Mouse (Mus musculus) limb, embryonic 14.5 days (tissue): ENCODE measurements around the gene Drc3. TPM values are rescaled to one million over a fixed set of nuclear protein-coding genes. Genes with fewer than 3 reads are reported as not detected.

ENCODE experiments used
- ATAC-seq: fragments of 200-750 bp; cut with Nextera tagmentation; 2 replicates; pipeline ENCODE4 v1.8.0; 2017; ENCODE audit warnings: low read depth, moderate number of reproducible peaks, moderate TSS enrichment; ENCODE audit not compliant: low FRiP score
- DNase-seq: peaks from one replicate; pipeline ENCODE4 v3.0.0-alpha.2; 2015; ENCODE audit warnings: low spot score
- H3K27ac ChIP-seq: fragments of 300-500 bp; sonication (generic); replicated peaks from 2 replicates; pipeline ENCODE4 v1.5.1; 2014; ENCODE audit warnings: low read depth, mild to moderate bottlenecking, low read length, moderate library complexity, mixed read lengths
- H3K27me3 ChIP-seq: fragments of 300-500 bp; sonication (generic); 2 replicates; pipeline ENCODE4 v1.6.1; 2014; ENCODE audit warnings: low read length, mixed read lengths; ENCODE audit not compliant: control insufficient read depth, insufficient read depth
- H3K36me3 ChIP-seq: fragments of 300-500 bp; sonication (generic); 2 replicates; pipeline ENCODE4 v1.6.1; 2014; ENCODE audit warnings: mild to moderate bottlenecking, low read length, moderate library complexity, mixed read lengths; ENCODE audit not compliant: control insufficient read depth, insufficient read depth
- H3K4me1 ChIP-seq: fragments of 300-500 bp; sonication (generic); 2 replicates; pipeline ENCODE4 v1.6.1; 2014; ENCODE audit warnings: antibody characterized with exemption, low read length, mixed read lengths; ENCODE audit not compliant: control insufficient read depth, insufficient read depth
- H3K4me2 ChIP-seq: fragments of 300-500 bp; sonication (generic); replicated peaks from 2 replicates; pipeline ENCODE4 v1.6.1; 2014; ENCODE audit warnings: low read depth, mild to moderate bottlenecking, low read length, moderate library complexity; ENCODE audit not compliant: severe bottlenecking
- H3K4me3 ChIP-seq: fragments of 300-500 bp; sonication (generic); replicated peaks from 2 replicates; pipeline ENCODE4 v1.5.1; 2014; ENCODE audit warnings: low read length
- H3K9ac ChIP-seq: fragments of 300-500 bp; sonication (generic); 2 replicates; pipeline ENCODE4 v1.6.1; 2014; ENCODE audit warnings: mild to moderate bottlenecking, low read depth, low read length, moderate library complexity; ENCODE audit not compliant: severe bottlenecking
- H3K9me3 ChIP-seq: fragments of 300-500 bp; sonication (generic); 2 replicates; pipeline ENCODE4 v1.6.1; 2016; ENCODE audit warnings: low read length; ENCODE audit not compliant: control insufficient read depth
- POLR2A ChIP-seq: fragments of 200-500 bp; IDR thresholded peaks from 2 replicates; pipeline ENCODE4 v1.8.0; 2012; ENCODE audit warnings: inconsistent platforms, mild to moderate bottlenecking, moderate library complexity, borderline replicate concordance; ENCODE audit not compliant: insufficient read depth, insufficient read length; ENCODE audit errors: extremely low read depth
- WGBS: fragments of 180-500 bp; shearing (Covaris S2); extraction: QIAGEN DNeasy Blood & Tissue Kit; methylation state at CpG from one replicate; pipeline ENCODE4 v1.1.7; 2014; 5-methylcytosine and 5-hydroxymethylcytosine counted together
- polyA plus RNA-seq, 2 experiments: library from polyadenylated mRNA; depleted of rRNA in 1 of 2; stranded (reverse) in 1 of 2; unstranded in 1 of 2; fragments of >200 nt; fragmentation: Nextera tagmentation in 1 of 2; extraction: Ambion mirVana in 1 of 2; gene quantifications; 2 replicates each; pipeline versions ENCODE4 v1.2.1 to v1.2.3; 2012 to 2014

Gene Drc3
- polyA plus RNA-seq, 2 experiments = 1.3 to 1.9 TPM

DNA sequence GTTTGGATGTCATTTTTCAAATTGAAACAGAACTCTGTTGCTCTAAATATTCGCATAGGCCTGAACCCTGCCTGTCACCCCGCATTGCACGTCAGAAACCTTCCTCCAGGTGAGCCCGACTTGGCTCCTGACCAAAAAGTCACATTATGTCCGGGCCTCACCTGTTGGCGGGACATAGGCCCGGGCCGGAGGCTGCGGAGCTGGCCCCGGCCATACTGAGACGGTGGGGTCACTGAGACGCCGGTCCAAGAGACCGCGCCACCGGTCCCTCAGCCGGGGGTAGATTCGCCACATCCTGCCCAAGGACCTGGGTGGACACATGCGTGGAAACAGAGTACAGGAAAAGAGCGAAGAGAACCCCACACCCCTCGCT lies 63.4 kb downstream of the Drc3 start:
- TF ChIP-seq POLR2A = no peak
- WGBS = 2% methylated on average over 21 of the region's 21 CpGs
- Histone ChIP-seq H3K36me3 (no peaks in the 10 kb centered on the region), H3K9me3 (no peaks in the 10 kb centered on the region), H3K9ac (peak overlapping the region; percentile 94), H3K27ac (peak overlapping the region; percentile 48; the same call in 1 of the 2 replicates), H3K4me3 (peak overlapping the region; percentile 98), H3K4me2 (peak overlapping the region; percentile 79), H3K4me1 (peaks cover 15% of the 10 kb centered on the region), H3K27me3 (no peaks in the 10 kb centered on the region)
- DNase-seq = no peak
- ATAC-seq = peak; percentile 27

DNA sequence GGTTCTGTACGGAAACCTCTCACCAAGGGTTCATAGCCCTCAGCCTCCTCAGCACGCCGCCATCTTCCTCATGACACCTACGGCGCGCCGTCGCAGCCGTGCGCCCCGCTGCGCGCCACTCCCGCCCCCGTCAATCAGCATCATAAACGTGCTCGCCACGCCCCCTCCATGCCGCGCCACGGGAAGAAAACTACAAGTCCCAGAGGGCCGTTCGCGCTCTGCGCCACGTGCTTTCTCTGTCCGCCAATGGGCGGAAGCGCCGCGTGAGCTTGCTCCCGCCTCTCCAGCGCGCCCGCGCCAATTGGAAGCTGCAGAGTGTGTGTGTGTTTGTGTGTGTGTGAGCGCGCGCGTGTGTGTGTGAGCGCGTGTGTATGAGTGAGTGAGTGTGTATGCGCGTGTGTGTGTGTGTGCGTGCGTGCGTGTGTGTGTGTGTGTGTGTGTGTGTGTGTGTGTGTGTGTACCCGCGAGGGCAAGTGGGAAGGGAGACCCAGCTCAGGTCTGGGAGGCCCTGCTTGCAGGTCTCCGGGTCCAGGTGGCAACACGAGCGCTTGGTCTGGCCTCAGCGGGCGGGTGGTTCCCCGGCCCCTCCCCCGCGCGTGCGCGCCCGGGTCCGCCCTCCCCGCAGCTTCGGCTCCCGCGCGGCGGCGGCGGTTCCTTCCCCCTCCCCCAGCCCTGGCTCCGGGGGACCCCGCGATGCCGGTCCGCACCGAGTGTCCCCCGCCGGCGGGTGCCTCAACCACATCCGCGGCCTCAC lies 64.0 kb downstream of the Drc3 start, which contains the start of gene Gid4:
TSS of gene Gid4 (plus strand) at position 183 of the 754 bp plus-strand sequence.
- Histone ChIP-seq H3K4me2 (peak within 1 kb of the TSS; percentile 88), H3K4me3 (peak within 1 kb of the TSS; percentile 98), H3K27me3 (no peaks in the 10 kb centered on the region), H3K9me3 (no peaks in the 10 kb centered on the region), H3K36me3 (no peaks in the 10 kb centered on the region), H3K27ac (peak within 1 kb of the TSS; percentile 88), H3K9ac (peak within 1 kb of the TSS; percentile 94), H3K4me1 (peaks cover 15% of the 10 kb centered on the region)
- TF ChIP-seq POLR2A = peak; percentile 77; the same call in 1 of the 2 replicates
- WGBS = 2% methylated on average over 29 of the region's 81 CpGs
- peak; percentile 99 for DNase-seq
- ATAC-seq = peak; percentile 97

DNA sequence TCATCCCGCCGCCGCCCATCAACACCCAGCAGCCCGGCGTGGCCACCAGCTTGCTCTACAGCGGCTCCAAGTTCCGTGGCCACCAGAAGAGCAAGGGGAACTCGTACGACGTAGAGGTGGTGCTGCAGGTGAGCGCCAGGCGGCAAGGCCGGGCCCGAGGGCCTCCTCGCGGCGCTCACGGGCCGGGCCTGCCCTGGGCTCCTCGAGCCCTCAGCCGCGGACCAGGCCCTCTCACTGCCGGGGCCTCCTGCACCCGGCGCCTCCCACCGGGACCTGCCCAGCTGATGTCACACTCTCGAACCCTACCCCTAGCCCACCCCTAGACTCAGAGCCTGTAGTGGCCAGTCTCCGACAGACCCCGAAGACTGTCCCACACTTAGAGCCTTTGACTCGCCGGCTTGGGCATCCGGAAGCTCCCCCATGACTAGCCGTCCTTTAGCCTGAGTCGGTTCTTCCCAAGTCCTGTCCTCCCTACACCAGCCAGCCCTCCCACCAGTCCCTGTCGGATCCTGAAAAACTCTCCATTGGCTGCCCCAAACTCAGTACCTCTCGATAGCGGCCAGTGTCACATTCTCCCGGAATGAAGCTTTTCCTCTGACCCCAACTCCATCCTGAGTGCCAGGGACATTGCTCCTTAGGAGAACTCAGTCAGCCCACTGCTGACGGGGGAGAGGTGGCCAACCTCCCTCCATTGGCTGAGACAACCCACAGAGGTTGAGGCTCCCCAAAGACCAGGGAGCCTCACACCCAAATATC lies 64.8 kb downstream of the Drc3 start, which contains the start of gene Atpaf2:
TSS of gene Atpaf2 (minus strand) at position 741 of the 756 bp plus-strand sequence.
- H3K9me3 ChIP-seq = no peaks in the 10 kb centered on the region
- H3K27ac ChIP-seq = peak within 1 kb of the TSS; percentile 88
- H3K36me3 ChIP-seq = no peaks in the 10 kb centered on the region
- H3K4me2 ChIP-seq = peak within 1 kb of the TSS; percentile 88
- TF ChIP-seq POLR2A = no peak
- peaks cover 15% of the 10 kb centered on the region for H3K4me1 ChIP-seq
- peak; percentile 10; the same call in 1 of the 2 replicates for ATAC-seq
- H3K4me3 ChIP-seq = peak within 1 kb of the TSS; percentile 98
- H3K27me3 ChIP-seq = no peaks in the 10 kb centered on the region
- under 1% methylated on average over 25 of the region's 39 CpGs for WGBS
- peak; percentile 32 for DNase-seq
- H3K9ac ChIP-seq = peak within 1 kb of the TSS; percentile 94

DNA sequence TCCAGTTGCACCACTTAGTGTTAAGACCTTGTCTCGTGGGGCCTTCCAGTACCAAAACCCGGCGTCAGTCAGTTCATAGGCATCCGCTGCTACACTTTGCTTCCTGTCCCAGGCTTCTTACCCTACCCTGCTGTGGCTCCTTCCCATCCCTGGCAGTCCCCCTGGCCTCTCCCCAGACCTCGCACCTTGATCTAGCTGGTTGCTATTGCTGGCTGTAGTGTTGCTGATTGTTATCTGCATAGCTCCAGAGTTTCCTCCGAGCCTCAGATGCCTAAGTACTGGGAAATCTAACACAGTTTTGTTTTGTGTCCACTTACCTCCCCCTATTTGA lies 65.3 kb downstream of the Drc3 start:
- WGBS = 10% methylated on average over 6 of the region's 6 CpGs
- Histone ChIP-seq H3K27ac (no peak overlapping the region), H3K4me3 (peak overlapping the region; percentile 98)

DNA sequence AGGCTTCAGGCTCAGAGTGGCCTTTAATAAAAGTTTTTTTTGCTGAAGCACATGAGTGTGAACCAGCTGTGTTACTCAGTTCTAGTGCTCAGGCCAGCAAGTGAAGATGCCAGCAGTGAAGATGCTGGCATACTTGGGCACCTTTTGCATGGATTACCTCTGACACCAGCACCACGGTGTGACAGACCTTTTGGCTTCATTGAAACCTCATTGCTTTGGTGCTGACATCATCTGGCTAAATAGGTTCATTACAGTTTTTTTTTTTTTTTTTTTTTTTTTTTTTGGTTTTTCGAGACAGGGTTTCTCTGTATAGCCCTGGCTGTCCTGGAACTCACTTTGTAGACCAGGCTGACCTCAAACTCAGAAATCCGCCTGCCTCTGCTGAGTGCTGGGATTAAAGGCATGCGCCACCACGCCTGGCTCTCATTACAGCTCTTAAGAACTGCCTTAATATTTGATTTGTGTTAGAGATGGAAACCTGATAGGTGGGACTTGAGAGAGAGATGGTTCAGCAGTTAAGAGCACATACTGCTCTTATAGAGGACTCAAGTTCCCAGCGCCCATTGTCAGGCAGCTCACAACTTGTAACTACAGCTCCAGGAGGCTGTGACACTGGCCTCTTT lies 69.0 kb downstream of the Drc3 start:
- ATAC-seq = no peak
- no peaks in the 10 kb centered on the region for H3K9me3 ChIP-seq
- 69% methylated on average over 5 of the region's 6 CpGs for WGBS
- H3K36me3 ChIP-seq = peaks cover 18% of the 10 kb centered on the region
- H3K4me2 ChIP-seq = no peak overlapping the region
- H3K4me1 ChIP-seq = peaks cover 11% of the 10 kb centered on the region
- no peak overlapping the region for H3K9ac ChIP-seq
- no peak overlapping the region for H3K4me3 ChIP-seq
- TF ChIP-seq POLR2A = no peak
- no peak for DNase-seq
- no peak overlapping the region for H3K27ac ChIP-seq
- H3K27me3 ChIP-seq = no peaks in the 10 kb centered on the region

More for the DNA sequence above, 65.3 kb downstream of the Drc3 start:
- peak overlapping the region; percentile 88 for H3K4me2 ChIP-seq
- no peaks in the 10 kb centered on the region for H3K36me3 ChIP-seq
- no peak for TF ChIP-seq POLR2A
- H3K27me3 ChIP-seq = no peaks in the 10 kb centered on the region
- peak overlapping the region; percentile 94 for H3K9ac ChIP-seq
- no peak for DNase-seq
- H3K9me3 ChIP-seq = no peaks in the 10 kb centered on the region
- H3K4me1 ChIP-seq = peaks cover 15% of the 10 kb centered on the region
- ATAC-seq = no peak
